Mouse (Mus musculus) testis, adult 2 months (tissue): ENCODE data around the gene Zfp991. TPM values are rescaled to one million over a fixed set of nuclear protein-coding genes. Genes with fewer than 3 reads are reported as not detected.
"Not testable (repeated sequence)": the region's sequence is repeated elsewhere in the genome, so short reads cannot be mapped to it uniquely, and the experiment has no call there.

Source experiments
- H3K27ac ChIP-seq: fragments of 200-500 bp; 2 replicates; pipeline ENCODE4 v1.5.1; 2012; ENCODE audit warnings: low read depth, low read length; ENCODE audit not compliant: control insufficient read depth, insufficient read depth
- H3K27me3 ChIP-seq: fragments of 200-500 bp; 2 replicates; pipeline ENCODE4 v1.6.1; 2012; ENCODE audit warnings: mild to moderate bottlenecking, low read length, moderate library complexity; ENCODE audit not compliant: control insufficient read depth, insufficient read depth
- H3K36me3 ChIP-seq: fragments of 200-500 bp; 2 replicates; pipeline ENCODE4 v1.6.1; 2012; ENCODE audit warnings: mild to moderate bottlenecking, low read length; ENCODE audit not compliant: control insufficient read depth, insufficient read depth
- H3K4me1 ChIP-seq: fragments of 200-500 bp; 2 replicates; pipeline ENCODE4 v1.6.1; 2012; ENCODE audit warnings: low read length; ENCODE audit not compliant: control insufficient read depth, insufficient read depth
- H3K4me3 ChIP-seq: fragments of 200-500 bp; 2 replicates; pipeline ENCODE4 v1.5.1; 2012; ENCODE audit warnings: low read depth, mild to moderate bottlenecking, low read length, moderate library complexity, mixed read lengths; ENCODE audit not compliant: control insufficient read depth
- polyA plus RNA-seq: library from polyadenylated mRNA; depleted of rRNA; stranded (reverse); fragments of >200 nt; gene quantifications from 2 replicates; pipeline ENCODE4 v1.2.3, GENCODE M21; 2012; rRNA removed

Zfp991 gene
- 3.0 and 3.2 TPM in 2 replicates for polyA plus RNA-seq

DNA sequence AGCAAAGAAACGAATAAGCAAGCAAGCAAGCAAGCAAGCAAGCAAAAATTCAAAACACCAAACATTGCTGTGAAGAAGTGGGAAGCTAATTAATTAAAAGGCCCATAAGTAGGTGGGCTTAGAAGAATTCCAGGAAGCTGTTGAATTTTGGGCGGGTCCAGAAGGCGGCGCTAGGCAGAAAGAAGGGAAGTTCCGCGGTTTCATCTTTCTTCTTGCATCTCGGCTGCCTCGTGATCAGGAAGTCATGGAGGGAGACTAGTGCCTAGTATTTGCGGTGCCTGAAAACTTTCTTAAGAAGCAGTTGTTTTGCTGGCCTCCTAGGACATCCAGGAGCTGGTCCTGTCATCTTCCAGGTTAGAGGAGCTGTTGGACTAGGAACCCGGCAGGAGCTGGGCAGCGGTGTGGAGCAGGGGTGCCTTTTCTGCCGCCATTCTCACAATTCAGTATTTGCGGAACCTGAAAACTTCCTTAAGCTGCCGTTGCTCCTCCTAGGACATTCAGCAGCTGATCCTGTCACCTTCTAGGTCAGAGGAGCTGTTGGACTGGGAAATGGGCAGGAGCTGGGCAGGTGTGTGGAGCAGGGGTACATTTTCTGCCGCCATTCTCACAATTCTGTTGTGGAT, at the start of gene Zfp991:
Gene Zfp991 (plus strand): TSS at position 202 of the 623 bp plus-strand sequence.
- not testable (repeated sequence) for H3K36me3 ChIP-seq, H3K4me1 ChIP-seq, H3K27ac ChIP-seq, H3K4me3 ChIP-seq, H3K27me3 ChIP-seq

DNA sequence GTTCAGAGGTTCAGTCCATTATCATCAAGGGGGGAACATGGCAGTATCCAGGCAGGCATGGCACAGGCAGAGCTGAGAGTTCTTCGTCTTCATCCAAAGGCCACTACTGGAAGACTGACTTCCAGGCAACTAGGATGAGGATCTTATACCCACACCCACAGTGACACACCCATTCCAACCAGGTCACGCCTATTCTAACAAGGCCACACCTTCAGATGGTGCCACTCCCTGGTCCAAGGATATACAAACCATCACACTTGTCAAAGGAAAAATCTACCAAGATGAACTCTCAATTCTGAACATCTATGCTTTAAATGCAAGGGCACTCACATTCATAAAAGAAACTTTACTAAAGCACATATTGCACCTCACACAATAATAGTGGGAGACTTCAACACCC, 36.2 kb upstream of the Zfp991 start:
- H3K27me3 ChIP-seq, H3K27ac ChIP-seq, H3K4me1 ChIP-seq, H3K36me3 ChIP-seq, H3K4me3 ChIP-seq: not testable (repeated sequence)

DNA sequence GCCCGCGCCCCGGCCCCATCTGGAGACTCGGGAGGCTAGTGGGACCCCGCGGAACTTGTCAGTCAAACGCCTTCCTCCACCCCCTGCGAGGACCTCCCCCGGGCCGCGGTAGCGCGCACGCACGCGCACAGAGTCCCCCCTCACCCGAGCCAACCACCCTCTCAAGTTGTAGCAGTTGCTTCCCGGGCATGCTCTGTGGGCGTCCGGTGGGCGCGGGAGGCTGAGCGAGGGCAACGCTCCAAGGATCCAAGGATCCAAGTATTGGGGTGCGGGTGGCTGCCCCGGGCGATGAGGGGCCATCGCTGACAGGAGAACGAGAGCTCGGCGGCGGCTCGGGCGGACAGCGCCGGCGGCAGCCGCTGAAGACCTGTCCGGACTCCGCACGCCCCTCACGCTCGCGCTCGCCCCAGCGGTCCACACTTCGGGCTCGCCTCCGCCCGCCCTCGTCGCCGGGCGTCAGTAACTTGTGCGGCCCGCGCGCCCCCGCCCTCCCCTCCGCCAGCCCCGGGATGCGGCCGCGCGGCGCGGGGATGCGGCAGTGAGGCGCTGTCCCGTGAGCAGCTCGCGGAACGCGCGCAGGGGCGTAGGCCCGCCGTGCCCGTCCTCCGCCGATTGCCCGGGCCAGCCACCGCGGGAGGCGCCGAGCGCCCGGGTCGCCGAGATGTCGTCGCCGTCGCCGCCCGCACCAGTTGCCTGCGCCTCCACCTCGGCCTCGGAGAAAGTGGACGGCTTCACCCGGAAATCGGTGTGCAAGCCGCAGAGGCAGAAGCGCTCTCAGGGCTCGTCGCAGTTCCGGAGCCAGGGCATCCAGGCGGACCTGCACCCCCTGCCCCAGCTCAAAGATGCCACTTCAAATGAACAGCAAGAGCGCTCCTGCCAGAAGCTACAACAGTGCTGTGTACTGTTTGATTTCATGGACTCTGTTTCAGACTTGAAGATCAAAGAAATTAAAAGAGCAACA, 29.9 kb upstream of the Zfp991 start:
- H3K27ac ChIP-seq, H3K27me3 ChIP-seq, H3K36me3 ChIP-seq, H3K4me1 ChIP-seq: not testable (repeated sequence)
- H3K4me3 ChIP-seq, result peak overlapping the region; percentile 64

DNA sequence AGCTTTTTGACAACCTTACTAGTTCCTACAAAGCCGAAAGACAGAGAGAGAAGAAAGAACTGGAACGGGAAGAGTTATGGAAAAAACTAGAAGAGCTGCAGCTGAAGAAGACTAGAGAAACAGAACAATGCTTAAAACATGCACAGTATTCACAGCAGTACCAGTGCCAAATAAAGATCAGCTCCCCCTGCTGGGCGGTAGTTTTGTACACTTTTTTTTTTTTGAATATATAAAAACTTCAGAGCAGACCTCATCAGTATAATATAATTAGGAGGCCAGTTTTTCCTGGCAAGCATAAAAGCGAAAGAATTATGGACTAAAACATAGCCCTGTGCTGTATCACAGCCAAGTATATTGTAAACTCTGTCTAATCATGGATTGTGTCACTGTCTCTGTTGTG, 28.0 kb upstream of the Zfp991 start:
- H3K4me1 ChIP-seq, H3K27me3 ChIP-seq, H3K36me3 ChIP-seq, H3K4me3 ChIP-seq, H3K27ac ChIP-seq: not testable (repeated sequence)

GRCm38 (mm10) chr4:147117839-147118238, 14.0 kb upstream of the Zfp991 start:
- not testable (repeated sequence) for H3K36me3 ChIP-seq, H3K4me1 ChIP-seq, H3K4me3 ChIP-seq, H3K27ac ChIP-seq, H3K27me3 ChIP-seq

DNA sequence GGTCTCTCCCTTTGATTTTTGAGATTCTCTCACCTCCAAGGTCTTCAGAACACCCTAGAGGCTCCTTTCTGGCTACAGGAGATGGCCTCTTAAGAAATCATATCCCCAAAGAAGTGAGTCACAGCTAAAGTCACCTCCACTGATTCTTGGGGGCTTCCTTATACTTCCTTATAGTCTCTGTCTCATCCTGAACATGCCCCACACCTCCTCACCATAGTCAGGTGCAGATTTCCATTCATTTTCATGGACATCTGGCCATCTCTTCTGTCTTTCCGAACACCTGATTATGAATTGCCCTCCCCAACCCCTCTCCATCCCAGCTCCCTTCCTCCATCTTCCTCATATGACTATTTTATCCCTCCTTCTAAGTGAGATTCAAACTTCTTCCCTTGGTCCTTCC, 9.6 kb upstream of the Zfp991 start:
- H3K4me3 ChIP-seq, H3K36me3 ChIP-seq, H3K4me1 ChIP-seq, H3K27me3 ChIP-seq, H3K27ac ChIP-seq: not testable (repeated sequence)

DNA sequence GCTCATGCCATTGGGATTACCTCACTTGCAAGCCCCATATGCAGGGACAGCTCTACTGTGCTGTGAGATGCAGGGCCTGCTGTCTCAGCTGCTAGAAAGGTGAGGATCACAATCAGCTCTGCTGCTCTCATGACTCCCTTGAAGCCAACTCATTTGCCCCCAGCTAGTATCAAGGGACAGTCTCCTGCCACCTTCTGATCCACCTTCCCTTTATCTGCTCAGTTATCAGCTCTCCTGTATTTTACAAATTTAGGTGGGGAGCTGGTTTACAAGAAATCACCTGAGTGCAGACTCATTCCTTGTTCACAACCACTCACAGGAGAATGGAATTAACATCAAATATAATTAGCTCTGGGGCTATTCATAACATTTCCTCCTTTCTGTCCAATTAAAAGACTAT, 8.0 kb upstream of the Zfp991 start:
- not testable (repeated sequence) for H3K27ac ChIP-seq, H3K36me3 ChIP-seq, H3K4me1 ChIP-seq, H3K27me3 ChIP-seq, H3K4me3 ChIP-seq

DNA sequence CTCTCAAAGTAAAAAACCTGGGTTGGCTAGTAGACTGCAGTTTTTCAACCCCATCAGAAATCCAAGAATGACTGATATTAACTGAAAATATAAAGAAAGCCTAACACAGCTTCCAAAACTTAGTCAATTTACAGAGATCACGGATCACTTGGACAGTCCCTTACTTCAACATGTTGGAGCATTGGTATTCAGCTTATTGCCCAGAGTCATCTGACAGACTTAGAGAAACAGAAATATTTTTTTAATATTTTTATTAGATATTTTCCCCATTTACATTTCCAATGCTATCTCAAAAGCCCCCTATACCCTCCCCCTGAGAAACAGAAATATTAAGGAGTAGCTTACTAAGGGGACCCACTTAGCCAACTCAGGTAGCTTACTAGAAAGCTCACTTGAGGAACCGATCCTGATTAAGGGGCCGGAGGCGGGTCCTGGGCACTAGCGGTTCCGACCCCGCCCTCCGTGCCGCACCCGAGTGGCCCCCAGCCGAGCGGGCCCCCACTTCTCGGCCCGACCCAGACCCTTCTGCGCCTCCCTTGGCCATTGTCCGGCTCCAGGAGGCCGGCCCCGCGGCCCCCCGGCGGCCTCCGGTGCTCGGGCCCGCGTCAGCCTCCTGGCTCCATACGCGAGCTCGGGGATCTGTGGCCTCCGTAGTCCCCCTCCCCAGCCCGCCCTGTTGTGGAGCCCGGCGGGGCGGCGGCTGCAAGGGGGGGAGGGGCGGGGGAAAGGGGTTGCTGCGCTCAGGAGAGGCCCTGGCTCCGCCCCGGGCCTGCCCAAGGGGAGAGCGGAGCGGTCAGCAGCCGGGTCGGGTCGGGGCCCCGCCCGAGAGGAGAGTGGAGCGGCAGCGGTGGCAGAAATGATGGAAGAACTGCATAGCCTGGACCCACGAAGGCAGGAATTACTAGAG, 7.2 kb upstream of the Zfp991 start:
- not testable (repeated sequence) for H3K27me3 ChIP-seq, H3K36me3 ChIP-seq, H3K27ac ChIP-seq, H3K4me1 ChIP-seq
- peak overlapping the region; percentile 68 for H3K4me3 ChIP-seq

GRCm38 (mm10) chr4:147125326-147125725, 6.5 kb upstream of the Zfp991 start:
- peak overlapping the region; percentile 68 for H3K4me3 ChIP-seq
- H3K27ac ChIP-seq, H3K27me3 ChIP-seq, H3K4me1 ChIP-seq, H3K36me3 ChIP-seq: not testable (repeated sequence)

- not testable (repeated sequence) for H3K4me1 ChIP-seq, H3K36me3 ChIP-seq, H3K4me3 ChIP-seq, H3K27ac ChIP-seq, H3K27me3 ChIP-seq
Measured at GRCm38 (mm10) chr4:147125870-147126269, 6.0 kb upstream of the Zfp991 start.

DNA sequence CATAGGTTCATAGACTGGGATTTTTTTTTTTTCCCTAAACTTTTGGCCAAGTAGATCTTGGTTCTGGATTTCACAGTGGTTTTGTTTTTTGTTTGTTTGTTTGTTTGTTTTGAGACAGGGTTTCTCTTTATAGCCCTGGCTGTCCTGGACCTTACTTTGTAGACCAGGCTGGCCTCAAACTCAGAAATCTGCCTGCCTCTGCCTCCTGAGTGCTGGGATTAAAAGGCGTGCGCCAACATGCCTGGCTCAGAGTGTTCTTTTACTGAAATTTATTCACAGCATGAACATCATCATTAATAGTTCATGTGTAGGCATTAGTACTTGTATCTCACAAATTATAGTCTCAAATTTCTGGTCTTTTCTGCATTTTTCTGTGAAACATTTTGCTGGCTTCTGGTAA, 5.4 kb upstream of the Zfp991 start:
- not testable (repeated sequence) for H3K4me3 ChIP-seq, H3K27ac ChIP-seq, H3K36me3 ChIP-seq, H3K27me3 ChIP-seq, H3K4me1 ChIP-seq
